Mouse (Mus musculus): ENCODE data around the gene Maml3. TPM values are rescaled to one million over a fixed set of nuclear protein-coding genes. Genes with fewer than 3 reads are reported as not detected.

Gene Maml3
- polyA plus RNA-seq, 1 experiment from 2014 or later: 3.6 TPM

DNA sequence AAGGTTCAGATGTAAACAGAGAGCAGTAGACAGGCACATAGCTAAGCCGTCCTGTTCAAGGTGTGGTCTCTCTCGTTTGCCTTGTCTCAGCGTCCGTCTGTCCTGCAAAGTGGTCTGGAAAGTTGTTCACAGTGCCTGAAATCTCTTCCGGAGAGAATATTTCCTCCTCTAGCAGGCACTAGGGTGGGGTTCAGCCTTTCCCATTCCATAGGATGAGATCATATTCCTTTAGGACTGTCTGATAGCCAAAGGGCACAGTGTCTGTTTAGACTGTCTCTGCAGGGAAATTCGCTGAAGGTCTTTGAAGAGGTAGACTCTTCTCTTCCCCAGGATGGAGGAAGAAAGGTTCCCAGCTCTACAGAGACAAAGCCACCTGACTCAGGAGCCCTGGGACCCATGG is 255.4 kb downstream of the Maml3 start:
- 57% methylated on average over 6 of the region's 6 CpGs for WGBS
- Histone ChIP-seq H3K36me3 (no peaks in the 10 kb centered on the region), H3K27ac (peak overlapping the region; percentile 70; the same call in 1 of the 2 replicates), H3K4me3 (no peak overlapping the region), H3K4me1 (peaks cover 19% of the 10 kb centered on the region), H3K9me3 (no peaks in the 10 kb centered on the region), H3K27me3 (ENCODE audit: insufficient read depth, poor library complexity, severe bottlenecking) (no peaks in the 10 kb centered on the region)
- no peak for DNase-seq (ENCODE audit: low spot score)

GRCm38 (mm10) chr3:51847262-51847661 is 257.6 kb downstream of the Maml3 start:
- 89% methylated on average over 4 of the region's 4 CpGs for WGBS
- Histone ChIP-seq H3K9me3 (no peaks in the 10 kb centered on the region), H3K4me1 (peaks cover 19% of the 10 kb centered on the region), H3K36me3 (no peaks in the 10 kb centered on the region), H3K27me3 (ENCODE audit: insufficient read depth, poor library complexity, severe bottlenecking) (no peaks in the 10 kb centered on the region), H3K27ac (no peak overlapping the region), H3K4me3 (no peak overlapping the region)
- no peak for DNase-seq (ENCODE audit: low spot score)

- Histone ChIP-seq H3K27me3 (ENCODE audit: insufficient read depth, poor library complexity, severe bottlenecking) (no peaks in the 10 kb centered on the region), H3K27ac (no peak overlapping the region), H3K9me3 (no peaks in the 10 kb centered on the region), H3K36me3 (no peaks in the 10 kb centered on the region), H3K4me1 (peaks cover 5% of the 10 kb centered on the region), H3K4me3 (no peak overlapping the region)
- no peak for DNase-seq (ENCODE audit: low spot score)
- WGBS: 73% methylated on average over 9 of the region's 9 CpGs
Measured at GRCm38 (mm10) chr3:51844255-51844654, 260.6 kb downstream of the Maml3 start.

GRCm38 (mm10) chr3:51842140-51842539 is 262.7 kb downstream of the Maml3 start:
- Histone ChIP-seq H3K27ac (no peak overlapping the region), H3K27me3 (ENCODE audit: insufficient read depth, poor library complexity, severe bottlenecking) (no peaks in the 10 kb centered on the region), H3K9me3 (no peaks in the 10 kb centered on the region), H3K36me3 (no peaks in the 10 kb centered on the region), H3K4me3 (no peak overlapping the region), H3K4me1 (peaks cover 3% of the 10 kb centered on the region; the same call in 1 of the 2 replicates)
- WGBS: 91% methylated on average over 12 of the region's 12 CpGs
- no peak for DNase-seq (ENCODE audit: low spot score)

- no peaks in the 10 kb centered on the region for H3K36me3 ChIP-seq
- H3K4me3 ChIP-seq: no peak overlapping the region
- H3K27me3 ChIP-seq (ENCODE audit: insufficient read depth, poor library complexity, severe bottlenecking): no peaks in the 10 kb centered on the region
- 81% methylated on average over 12 of the region's 12 CpGs for WGBS
- peaks cover 3% of the 10 kb centered on the region; the same call in 1 of the 2 replicates for H3K4me1 ChIP-seq
- DNase-seq (ENCODE audit: low spot score): no peak
- H3K9me3 ChIP-seq: no peaks in the 10 kb centered on the region
- no peak overlapping the region for H3K27ac ChIP-seq
Measured at GRCm38 (mm10) chr3:51841598-51841997, 263.3 kb downstream of the Maml3 start.

- no peaks in the 10 kb centered on the region for H3K27me3 ChIP-seq (ENCODE audit: insufficient read depth, poor library complexity, severe bottlenecking)
- H3K9me3 ChIP-seq: no peaks in the 10 kb centered on the region
- no peak overlapping the region for H3K4me3 ChIP-seq
- peaks cover 3% of the 10 kb centered on the region; the same call in 1 of the 2 replicates for H3K4me1 ChIP-seq
- no peak overlapping the region for H3K27ac ChIP-seq
- WGBS: 84% methylated on average over 6 of the region's 6 CpGs
- DNase-seq (ENCODE audit: low spot score): no peak
- no peaks in the 10 kb centered on the region for H3K36me3 ChIP-seq
Measured at GRCm38 (mm10) chr3:51841177-51841576, 263.7 kb downstream of the Maml3 start.

DNA sequence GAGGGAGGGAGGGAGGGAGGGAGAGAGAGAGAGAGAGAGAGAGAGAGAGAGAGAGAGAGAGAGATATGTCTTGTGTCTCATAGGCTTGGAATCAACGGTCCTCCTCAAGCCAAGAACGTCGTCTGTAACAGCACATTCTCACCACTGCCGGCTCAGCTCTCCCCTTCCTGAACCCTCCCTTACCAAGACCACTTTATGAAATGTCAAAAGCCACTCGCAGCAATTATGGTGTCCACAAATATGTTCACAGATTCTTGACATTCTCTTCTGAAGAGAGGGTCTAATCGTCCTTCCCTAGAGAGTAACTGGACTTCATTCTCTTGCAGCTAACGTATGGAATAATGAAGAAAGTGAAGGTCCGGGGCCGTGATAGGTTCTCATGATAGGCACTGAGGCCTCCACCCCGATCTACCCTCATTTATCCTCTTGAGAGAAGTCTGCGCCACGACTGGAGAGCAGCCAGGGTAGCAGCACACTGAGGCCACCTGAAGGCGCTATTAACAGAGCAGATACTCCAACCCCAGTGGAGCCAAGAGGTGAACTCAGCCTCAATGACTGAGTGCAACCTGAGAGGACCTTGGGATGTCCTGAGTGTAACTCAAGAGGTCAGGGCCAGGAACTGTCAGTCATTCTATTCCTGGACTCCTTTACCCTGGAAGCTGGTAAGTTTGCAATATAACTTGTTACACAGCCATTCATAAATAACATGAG is 264.6 kb downstream of the Maml3 start:
- WGBS: 80% methylated on average over 13 of the region's 13 CpGs
- DNase-seq (ENCODE audit: low spot score): no peak
- no peaks in the 10 kb centered on the region for H3K36me3 ChIP-seq
- no peak overlapping the region for H3K4me3 ChIP-seq
- H3K27me3 ChIP-seq (ENCODE audit: insufficient read depth, poor library complexity, severe bottlenecking): no peaks in the 10 kb centered on the region
- no peak overlapping the region for H3K27ac ChIP-seq
- H3K4me1 ChIP-seq: peaks cover 3% of the 10 kb centered on the region; the same call in 1 of the 2 replicates
- no peaks in the 10 kb centered on the region for H3K9me3 ChIP-seq

GRCm38 (mm10) chr3:51839353-51839715 is 265.5 kb downstream of the Maml3 start:
- 75% methylated on average over 5 of the region's 5 CpGs for WGBS
- H3K27me3 ChIP-seq (ENCODE audit: insufficient read depth, poor library complexity, severe bottlenecking): no peaks in the 10 kb centered on the region
- H3K36me3 ChIP-seq: no peaks in the 10 kb centered on the region
- DNase-seq (ENCODE audit: low spot score): no peak
- H3K27ac ChIP-seq: no peak overlapping the region
- H3K9me3 ChIP-seq: no peaks in the 10 kb centered on the region
- H3K4me1 ChIP-seq: peaks cover 3% of the 10 kb centered on the region; the same call in 1 of the 2 replicates
- no peak overlapping the region for H3K4me3 ChIP-seq

DNA sequence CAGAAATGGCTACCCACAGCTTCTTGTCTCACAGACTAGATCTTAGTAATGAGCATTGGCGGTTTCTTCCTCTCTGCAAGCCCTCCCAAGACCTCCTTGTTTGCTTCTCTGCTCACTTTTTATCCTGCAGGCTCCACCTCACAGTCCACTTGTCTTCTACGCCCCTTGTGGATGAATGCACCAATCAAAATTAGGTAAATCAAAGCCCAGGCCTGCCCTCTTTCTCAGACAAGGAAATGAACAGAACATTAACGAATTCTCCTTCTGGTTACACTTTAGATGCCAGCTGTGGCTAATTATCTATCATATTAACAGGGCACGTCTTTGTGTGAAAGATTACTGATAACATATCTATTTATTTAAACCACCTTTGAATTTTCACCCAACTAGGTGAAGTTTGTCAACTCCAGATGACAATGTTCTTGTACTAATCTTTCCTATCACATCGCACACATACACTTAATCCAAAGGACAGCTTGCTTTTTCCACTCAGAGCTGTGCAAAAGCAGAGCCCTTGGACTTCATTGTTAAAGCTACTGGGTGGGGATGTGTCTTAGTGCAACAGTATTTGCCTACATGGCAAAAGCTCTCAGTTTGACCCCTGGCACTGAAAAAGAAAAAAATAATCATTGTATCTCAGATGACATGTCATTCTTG is 266.1 kb downstream of the Maml3 start:
- 66% methylated on average over 5 of the region's 5 CpGs for WGBS
- H3K9me3 ChIP-seq: no peaks in the 10 kb centered on the region

GRCm38 (mm10) chr3:51832985-51833384 is 271.9 kb downstream of the Maml3 start:
- Histone ChIP-seq H3K27ac (no peak overlapping the region), H3K27me3 (ENCODE audit: insufficient read depth, poor library complexity, severe bottlenecking) (no peaks in the 10 kb centered on the region), H3K9me3 (no peaks in the 10 kb centered on the region), H3K36me3 (no peaks in the 10 kb centered on the region), H3K4me3 (no peak overlapping the region), H3K4me1 (peaks cover 11% of the 10 kb centered on the region)
- 89% methylated on average over 15 of the region's 15 CpGs for WGBS
- no peak for DNase-seq (ENCODE audit: low spot score)

More for the DNA sequence above, 266.1 kb downstream of the Maml3 start:
- H3K4me3 ChIP-seq: no peak overlapping the region
- H3K36me3 ChIP-seq: no peaks in the 10 kb centered on the region
- no peak for DNase-seq (ENCODE audit: low spot score)
- H3K27me3 ChIP-seq (ENCODE audit: insufficient read depth, poor library complexity, severe bottlenecking): no peaks in the 10 kb centered on the region
- H3K4me1 ChIP-seq: peaks cover 3% of the 10 kb centered on the region; the same call in 1 of the 2 replicates
- no peak overlapping the region for H3K27ac ChIP-seq

DNA sequence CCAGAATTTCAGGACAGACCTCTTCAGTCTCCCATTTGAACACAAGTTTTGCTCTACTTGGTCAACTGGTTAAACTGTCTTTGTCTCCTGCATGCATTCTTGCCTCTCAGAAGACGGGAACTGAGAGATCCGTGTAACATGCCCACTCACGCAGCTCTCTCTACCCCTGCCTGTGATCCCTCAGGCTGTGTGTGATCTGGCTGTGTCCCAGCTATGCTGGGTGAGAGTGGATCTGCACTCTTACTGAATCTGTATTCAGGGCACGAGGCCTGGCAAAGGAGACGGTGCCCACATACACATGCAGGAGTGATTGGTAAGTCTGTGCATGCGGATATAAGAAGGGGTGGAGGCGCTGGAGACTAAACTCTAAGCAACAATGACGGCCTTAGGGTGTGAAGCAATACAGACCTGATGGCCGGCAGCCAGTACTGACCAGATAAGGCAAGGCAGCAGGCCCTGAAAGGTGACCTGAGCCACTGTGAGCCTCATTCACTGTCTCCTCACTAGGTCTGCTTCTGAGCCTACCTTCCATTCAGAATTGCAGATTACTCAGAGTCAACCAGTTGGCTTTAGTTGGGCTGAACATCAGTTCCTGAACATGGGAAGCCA is 274.0 kb downstream of the Maml3 start:
- WGBS: 75% methylated on average over 9 of the region's 9 CpGs
- Histone ChIP-seq H3K27ac (peak overlapping the region; percentile 44; the same call in 1 of the 2 replicates), H3K4me1 (peaks cover 12% of the 10 kb centered on the region), H3K9me3 (no peaks in the 10 kb centered on the region), H3K36me3 (no peaks in the 10 kb centered on the region; the same call in 1 of the 2 replicates), H3K27me3 (ENCODE audit: insufficient read depth, poor library complexity, severe bottlenecking) (no peaks in the 10 kb centered on the region), H3K4me3 (no peak overlapping the region)
- no peak for DNase-seq (ENCODE audit: low spot score)

- 0 out of 2 replicates have a peak overlapping the region, but pooled peaks have one; percentile 6 for H3K27ac ChIP-seq
- no peaks in the 10 kb centered on the region for H3K27me3 ChIP-seq (ENCODE audit: insufficient read depth, poor library complexity, severe bottlenecking)
- DNase-seq (ENCODE audit: low spot score): no peak
- no peaks in the 10 kb centered on the region for H3K9me3 ChIP-seq
- no peaks in the 10 kb centered on the region; the same call in 1 of the 2 replicates for H3K36me3 ChIP-seq
- WGBS: 73% methylated on average over 10 of the region's 10 CpGs
- no peak overlapping the region for H3K4me3 ChIP-seq
- peaks cover 23% of the 10 kb centered on the region for H3K4me1 ChIP-seq
Measured at GRCm38 (mm10) chr3:51825530-51825929, 279.3 kb downstream of the Maml3 start.

GRCm38 (mm10) chr3:51824506-51824905 is 280.4 kb downstream of the Maml3 start:
- H3K36me3 ChIP-seq: no peaks in the 10 kb centered on the region; the same call in 1 of the 2 replicates
- DNase-seq (ENCODE audit: low spot score): no peak
- peaks cover 23% of the 10 kb centered on the region for H3K4me1 ChIP-seq
- no peaks in the 10 kb centered on the region for H3K9me3 ChIP-seq
- 89% methylated on average over 9 of the region's 9 CpGs for WGBS
- H3K27ac ChIP-seq: no peak overlapping the region
- H3K4me3 ChIP-seq: no peak overlapping the region
- no peaks in the 10 kb centered on the region for H3K27me3 ChIP-seq (ENCODE audit: insufficient read depth, poor library complexity, severe bottlenecking)
